Mouse (Mus musculus): ENCODE data around the gene Taar7b.

Gene Taar7b

DNA sequence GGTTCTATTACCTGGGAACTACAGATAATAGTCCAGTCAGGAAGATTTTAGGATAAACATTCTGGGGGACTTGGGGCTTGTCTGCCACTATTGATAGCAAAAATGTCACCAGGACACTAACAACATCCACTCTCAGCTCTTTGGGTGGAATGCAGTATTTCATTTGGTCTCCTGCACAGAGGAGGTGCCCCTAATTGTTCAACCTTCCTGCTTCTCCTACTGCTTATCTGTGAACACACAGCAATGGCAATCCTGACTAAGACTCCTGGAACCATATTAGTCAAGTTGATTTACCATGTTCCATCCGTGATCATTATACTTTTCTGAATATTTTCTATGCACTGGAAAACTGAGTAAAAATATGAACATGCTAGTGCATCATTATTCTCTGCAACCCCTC, 8.4 kb downstream of the Taar7b start:
- no peak for DNase-seq (ENCODE audit: low read depth, low spot score)
- H3K36me3 ChIP-seq (ENCODE audit: control insufficient read depth, insufficient read depth, low read length, poor library complexity, severe bottlenecking), result no peaks in the 10 kb centered on the region
- no peaks in the 10 kb centered on the region for H3K27me3 ChIP-seq (ENCODE audit: control insufficient read depth, insufficient read depth, low read length, poor library complexity, severe bottlenecking)

DNA sequence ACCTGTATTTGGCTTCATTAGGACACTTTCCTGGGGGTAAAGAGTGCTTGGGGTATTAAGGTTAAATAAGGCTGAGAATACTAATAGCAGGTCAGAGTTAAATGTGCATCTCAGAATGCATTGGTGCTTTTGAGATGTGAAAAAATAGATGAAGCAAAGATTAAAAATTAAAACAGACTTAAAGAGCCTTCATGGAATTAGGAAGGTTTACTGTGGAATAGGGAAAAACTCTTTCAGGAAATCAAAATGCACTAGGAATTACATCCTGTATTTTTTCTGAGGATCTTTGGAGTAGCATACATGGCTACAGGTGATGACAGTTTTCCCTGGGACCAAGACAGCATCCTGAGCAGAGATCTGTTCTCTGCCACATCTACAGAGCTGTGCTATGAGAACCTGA, 27.2 kb downstream of the Taar7b start, which contains the start of gene Taar7d:
Taar7d (plus strand) TSS at position 301 of the 400 bp plus-strand sequence.
- DNase-seq (ENCODE audit: low read depth, low spot score), result no peak
- Histone ChIP-seq H3K36me3 (ENCODE audit: control insufficient read depth, insufficient read depth, low read length, poor library complexity, severe bottlenecking) (no peaks in the 10 kb centered on the region), H3K27me3 (ENCODE audit: control insufficient read depth, insufficient read depth, low read length, poor library complexity, severe bottlenecking) (no peaks in the 10 kb centered on the region)

DNA sequence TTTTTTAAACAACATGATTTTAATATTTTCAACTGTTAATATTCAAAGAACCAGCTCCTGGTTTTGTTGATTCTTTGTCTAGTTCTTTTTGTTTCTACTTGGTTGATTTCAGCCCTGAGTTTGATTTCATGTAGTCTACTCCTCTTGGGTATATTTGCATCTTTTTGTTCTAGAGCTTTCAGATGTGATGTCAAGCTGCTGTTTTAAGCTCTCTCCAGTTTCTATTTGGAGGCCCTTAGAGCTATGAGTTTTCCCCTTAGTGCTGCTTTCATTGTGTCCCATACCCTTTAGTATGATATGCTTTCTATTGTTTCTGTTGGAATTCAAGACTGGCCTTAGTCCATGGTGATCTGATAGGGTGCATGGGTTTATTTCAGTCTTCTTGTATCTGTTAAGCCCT, 31.6 kb downstream of the Taar7b start:
- DNase-seq (ENCODE audit: low read depth, low spot score), result no peak

DNA sequence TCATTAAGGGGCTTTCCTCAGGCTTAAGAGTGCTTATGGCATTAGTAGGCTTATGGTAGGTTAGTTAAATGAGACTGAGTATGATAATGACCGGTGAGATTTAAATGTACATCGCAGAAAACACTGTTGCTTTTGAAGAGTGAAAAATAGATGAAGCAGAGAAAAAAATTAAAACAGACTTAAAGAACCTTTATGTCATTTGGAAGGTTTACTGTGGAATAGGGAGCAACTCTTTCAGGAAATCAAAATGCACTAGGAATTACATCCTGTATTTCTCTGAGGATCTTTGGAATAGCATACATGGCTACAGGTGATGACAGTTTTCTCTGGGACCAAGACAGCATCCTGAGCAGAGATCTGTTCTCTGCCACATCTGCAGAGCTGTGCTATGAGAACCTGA, 37.6 kb downstream of the Taar7b start, which contains the start of gene Taar7e:
Taar7e (plus strand) TSS at position 301 of the 400 bp plus-strand sequence.
- Histone ChIP-seq H3K36me3 (ENCODE audit: control insufficient read depth, insufficient read depth, low read length, poor library complexity, severe bottlenecking) (no peaks in the 10 kb centered on the region), H3K27me3 (ENCODE audit: control insufficient read depth, insufficient read depth, low read length, poor library complexity, severe bottlenecking) (no peaks in the 10 kb centered on the region)

More for the DNA sequence above, 31.6 kb downstream of the Taar7b start:
- Histone ChIP-seq H3K27me3 (ENCODE audit: control insufficient read depth, insufficient read depth, low read length, poor library complexity, severe bottlenecking) (no peaks in the 10 kb centered on the region), H3K36me3 (ENCODE audit: control insufficient read depth, insufficient read depth, low read length, poor library complexity, severe bottlenecking) (no peaks in the 10 kb centered on the region)

DNA sequence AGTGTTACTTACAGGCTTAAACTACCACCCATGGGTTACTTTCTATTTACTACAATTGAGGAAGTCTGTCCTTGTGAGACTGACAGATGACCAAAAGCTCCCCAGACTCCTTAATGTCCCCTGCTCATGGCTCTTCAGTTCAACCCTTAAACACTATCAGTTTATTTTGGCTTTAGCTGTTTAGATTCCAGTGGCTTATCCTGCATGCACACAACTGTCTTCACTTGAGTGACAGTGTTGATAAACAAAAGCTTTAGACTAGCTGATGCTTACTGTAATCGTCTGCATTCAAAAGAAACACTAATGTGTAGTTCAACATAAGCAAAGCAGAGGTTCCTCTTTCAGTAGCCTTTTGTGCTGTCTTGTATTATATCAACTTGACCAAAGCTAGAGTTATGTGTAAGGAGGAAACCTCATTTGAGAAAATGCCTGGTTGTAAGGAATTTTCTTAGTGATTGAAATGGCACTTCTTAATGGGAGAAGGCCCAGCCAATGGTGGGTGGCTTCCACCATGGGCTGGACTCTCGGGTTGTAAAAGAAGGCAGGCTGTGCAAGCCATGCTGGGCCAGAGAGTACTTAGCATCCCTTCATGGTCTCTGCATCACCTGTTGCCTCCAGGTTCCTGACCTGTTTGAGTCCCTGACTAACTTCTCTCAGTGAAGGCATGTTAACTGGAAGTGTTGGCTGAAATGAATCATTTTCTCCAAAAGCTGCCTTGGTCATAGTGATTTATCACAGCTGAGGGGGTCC, 40.6 kb downstream of the Taar7b start:
- no peaks in the 10 kb centered on the region for H3K27me3 ChIP-seq (ENCODE audit: control insufficient read depth, insufficient read depth, low read length, poor library complexity, severe bottlenecking)
- H3K36me3 ChIP-seq (ENCODE audit: control insufficient read depth, insufficient read depth, low read length, poor library complexity, severe bottlenecking), result no peaks in the 10 kb centered on the region
- DNase-seq (ENCODE audit: low read depth, low spot score), result no peak

More for the DNA sequence above, 37.6 kb downstream of the Taar7b start, which contains the start of gene Taar7e:
- DNase-seq (ENCODE audit: low read depth, low spot score), result no peak

DNA sequence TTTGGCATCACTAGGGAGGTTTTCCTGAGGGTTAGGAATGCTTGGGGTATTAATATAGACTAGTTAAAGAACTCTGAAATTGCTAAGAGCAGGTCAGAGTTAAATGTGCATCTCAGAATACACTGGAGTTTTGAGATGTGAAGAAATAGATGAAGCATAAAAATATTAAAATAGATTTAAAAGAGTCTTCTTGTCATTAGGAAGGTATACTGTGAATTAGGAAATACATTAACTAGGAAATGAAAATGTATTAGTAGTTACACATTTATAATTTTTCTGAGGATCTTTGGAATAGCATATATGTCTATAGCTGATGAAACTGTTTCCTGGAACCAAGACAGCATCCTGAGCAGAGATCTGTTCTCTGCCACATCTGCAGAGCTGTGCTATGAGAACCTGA, 49.5 kb downstream of the Taar7b start, which contains the start of gene Taar7f:
Taar7f (plus strand) TSS at position 301 of the 400 bp plus-strand sequence.
- H3K36me3 ChIP-seq (ENCODE audit: control insufficient read depth, insufficient read depth, low read length, poor library complexity, severe bottlenecking), result no peaks in the 10 kb centered on the region
- no peak for DNase-seq (ENCODE audit: low read depth, low spot score)
- no peaks in the 10 kb centered on the region for H3K27me3 ChIP-seq (ENCODE audit: control insufficient read depth, insufficient read depth, low read length, poor library complexity, severe bottlenecking)
